Mouse (Mus musculus) erythroblast, embryonic 14.5 days (primary cell): ENCODE measurements around the gene Tmigd3. TPM values are rescaled to one million over a fixed set of nuclear protein-coding genes. Genes with fewer than 3 reads are reported as not detected.

Source experiments
- H3K27me3 ChIP-seq: 2 replicates; pipeline ENCODE4 v1.6.1; 2012; ENCODE audit warnings: inconsistent platforms; ENCODE audit not compliant: control insufficient read depth
- H3K36me3 ChIP-seq: 2 replicates; pipeline ENCODE4 v1.6.1; 2012; ENCODE audit warnings: mild to moderate bottlenecking, inconsistent platforms; ENCODE audit not compliant: control insufficient read depth
- H3K4me1 ChIP-seq: 2 replicates; pipeline ENCODE4 v1.6.1; 2012; ENCODE audit warnings: inconsistent platforms; ENCODE audit not compliant: control insufficient read depth
- H3K4me3 ChIP-seq: replicated peaks from 2 replicates; pipeline ENCODE3; 2012; ENCODE audit warnings: moderate library complexity, mild to moderate bottlenecking, inconsistent platforms
- H3K9me3 ChIP-seq: 2 replicates; pipeline ENCODE4 v1.6.1; 2012; ENCODE audit warnings: low read length, inconsistent platforms, mixed read lengths; ENCODE audit not compliant: control insufficient read depth
- GATA1 ChIP-seq: IDR thresholded peaks from 2 replicates; pipeline ENCODE4 v1.6.1; 2012; ENCODE audit warnings: low read length, inconsistent platforms, mixed read lengths
- TAL1 ChIP-seq: IDR thresholded peaks from 3 replicates; pipeline ENCODE4 v1.6.1; 2012; ENCODE audit warnings: low read length, inconsistent platforms, mixed read lengths
- polyA plus RNA-seq: library from polyadenylated mRNA; stranded (reverse); fragments of >175 nt; gene quantifications from 2 replicates; pipeline ENCODE4 v1.2.3, GENCODE M21; 2012

Tmigd3 gene
- polyA plus RNA-seq, 1 experiment, result not detected

GRCm38 (mm10) chr3:105882105-105882504 is 11.4 kb downstream of the Tmigd3 start:
- H3K27me3 ChIP-seq, result peaks cover 3% of the 10 kb centered on the region; the same call in 1 of the 2 replicates
- no peaks in the 10 kb centered on the region for H3K36me3 ChIP-seq
- H3K9me3 ChIP-seq, result no peaks in the 10 kb centered on the region
- TF ChIP-seq GATA1 (no peak), TAL1 (no peak)
- H3K4me3 ChIP-seq, result no peak overlapping the region
- no peaks in the 10 kb centered on the region for H3K4me1 ChIP-seq

- Histone ChIP-seq H3K4me3 (no peak overlapping the region), H3K9me3 (no peaks in the 10 kb centered on the region), H3K4me1 (no peaks in the 10 kb centered on the region), H3K36me3 (no peaks in the 10 kb centered on the region), H3K27me3 (no peaks in the 10 kb centered on the region; the same call in 1 of the 2 replicates)
- TF ChIP-seq GATA1 (no peak), TAL1 (no peak)
Observed at GRCm38 (mm10) chr3:105883111-105883510, 12.4 kb downstream of the Tmigd3 start.

- H3K4me1 ChIP-seq, result peaks cover 18% of the 10 kb centered on the region
- peaks cover 7% of the 10 kb centered on the region for H3K27me3 ChIP-seq
- no peak overlapping the region for H3K4me3 ChIP-seq
- no peaks in the 10 kb centered on the region for H3K9me3 ChIP-seq
- H3K36me3 ChIP-seq, result no peaks in the 10 kb centered on the region
- no peak; the same call in 2 of the 3 replicates for TF ChIP-seq TAL1
- TF ChIP-seq GATA1, result no peak
Observed at GRCm38 (mm10) chr3:105888961-105889360, 18.3 kb downstream of the Tmigd3 start.

GRCm38 (mm10) chr3:105890220-105890619 is 19.5 kb downstream of the Tmigd3 start:
- Histone ChIP-seq H3K4me1 (peaks cover 29% of the 10 kb centered on the region), H3K4me3 (no peak overlapping the region), H3K9me3 (no peaks in the 10 kb centered on the region), H3K27me3 (peaks cover 18% of the 10 kb centered on the region), H3K36me3 (no peaks in the 10 kb centered on the region)
- no peak for TF ChIP-seq GATA1

GRCm38 (mm10) chr3:105891141-105891540 is 20.4 kb downstream of the Tmigd3 start:
- Histone ChIP-seq H3K27me3 (peaks cover 18% of the 10 kb centered on the region), H3K4me1 (peaks cover 29% of the 10 kb centered on the region), H3K36me3 (no peaks in the 10 kb centered on the region), H3K4me3 (no peak overlapping the region), H3K9me3 (no peaks in the 10 kb centered on the region)
- TF ChIP-seq GATA1 (no peak), TAL1 (no peak)

- H3K4me3 ChIP-seq, result no peak overlapping the region
- TF ChIP-seq GATA1, result no peak
- no peak for TF ChIP-seq TAL1
- peaks cover 18% of the 10 kb centered on the region for H3K27me3 ChIP-seq
- no peaks in the 10 kb centered on the region for H3K36me3 ChIP-seq
- H3K9me3 ChIP-seq, result no peaks in the 10 kb centered on the region
- H3K4me1 ChIP-seq, result peaks cover 29% of the 10 kb centered on the region
Observed at GRCm38 (mm10) chr3:105891760-105892571, 21.3 kb downstream of the Tmigd3 start.

- Histone ChIP-seq H3K4me3 (no peak overlapping the region), H3K36me3 (no peaks in the 10 kb centered on the region), H3K9me3 (no peaks in the 10 kb centered on the region), H3K4me1 (peaks cover 29% of the 10 kb centered on the region), H3K27me3 (peaks cover 18% of the 10 kb centered on the region)
- no peak for TF ChIP-seq TAL1
- no peak for TF ChIP-seq GATA1
Observed at GRCm38 (mm10) chr3:105892572-105893495, 22.1 kb downstream of the Tmigd3 start.

GRCm38 (mm10) chr3:105893941-105894391 is 23.3 kb downstream of the Tmigd3 start:
- no peaks in the 10 kb centered on the region for H3K9me3 ChIP-seq
- TF ChIP-seq GATA1 (no peak), TAL1 (no peak)
- peaks cover 18% of the 10 kb centered on the region for H3K27me3 ChIP-seq
- H3K4me1 ChIP-seq, result peaks cover 29% of the 10 kb centered on the region
- no peaks in the 10 kb centered on the region for H3K36me3 ChIP-seq
- no peak overlapping the region for H3K4me3 ChIP-seq
